Comparison of ENCODE assay signal across 14 mouse cellular contexts in the genomic region with DNA sequence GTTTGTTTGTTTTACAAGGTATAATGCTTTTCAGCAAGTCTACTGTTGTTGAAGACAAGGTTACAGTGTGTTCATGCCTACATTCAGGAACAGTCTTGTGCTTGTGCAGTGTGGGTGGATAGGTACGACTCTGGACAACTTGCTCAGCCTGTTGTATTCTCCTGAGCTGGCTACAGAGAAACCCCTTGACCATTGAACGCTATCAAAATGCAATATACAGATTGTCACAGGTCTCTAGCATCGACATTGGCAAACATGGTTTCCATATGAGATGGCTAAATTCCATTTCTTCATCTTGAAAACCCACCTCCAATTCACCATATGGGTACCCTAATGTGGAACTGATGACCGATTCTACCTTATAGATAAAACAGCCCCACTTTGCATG. TPM values are rescaled to one million over a fixed set of nuclear protein-coding genes. Genes with fewer than 3 reads are reported as not detected.
A peak's percentile ranks its signal among the peaks of the same experiment; 100 is the strongest.
DNase-seq lines count a peak whose midpoint lies in the region; ATAC-seq and TF ChIP-seq lines count a peak whose summit lies in the region.
"Had no signal": no experiment of that assay in that cellular context is flagged by ENCODE, and none has a peak within 500 bp of the region (broad histone marks: within the 10 kb centered on the region; RNA-seq: fewer than 3 reads in every experiment).

No protein-coding gene starts in this region.

- DNase-seq in cerebellum, adult 2 months, result peak in 1 of 2 experiments; percentile 40
- DNase-seq in cerebellum, postnatal 4 days (ENCODE audit: low spot score in 2 of 2), result no peak
- DNase-seq in frontal cortex, adult 2 months (ENCODE audit: extremely low spot score in 1 of 2, low spot score in 1 of 2), result no peak
- DNase-seq in gastrocnemius, postnatal 4 days (ENCODE audit: low spot score in 2 of 2), result no peak
- no peak for DNase-seq in adrenal gland, adult 2 months
- DNase-seq: adrenal gland, postnatal 14 days; kidney, adult 2 months had no signal

- H3K4me3 ChIP-seq in cerebellum, adult 2 months (replicated peaks; ENCODE audit: insufficient read depth, low read depth, low read length), result peak overlapping the region; percentile 34
- H3K4me3 ChIP-seq in forebrain, embryonic 13.5 days, result no peak overlapping the region
- no peak overlapping the region for H3K4me3 ChIP-seq in hindbrain, embryonic 16.5 days (ENCODE audit: low read length)
- H3K4me3 ChIP-seq in neural tube, embryonic 12.5 days, result no peak overlapping the region

- peaks cover 14% of the 10 kb centered on the region; the same call in 1 of the 2 replicates for H3K4me1 ChIP-seq in cerebellum, adult 2 months (ENCODE audit: control insufficient read depth, insufficient read depth, low read length)
- H3K4me1 ChIP-seq in forebrain, embryonic 13.5 days, result peaks cover 16% of the 10 kb centered on the region
- peaks cover 3% of the 10 kb centered on the region; the same call in 1 of the 2 replicates for H3K4me1 ChIP-seq in hindbrain, embryonic 16.5 days (ENCODE audit: control insufficient read depth, insufficient read depth, low read depth, low read length)
- H3K4me1 ChIP-seq in neural tube, embryonic 12.5 days, result peaks cover 15% of the 10 kb centered on the region
- H3K4me1 ChIP-seq: liver, embryonic 12.5 days had no signal

- no peak for TF ChIP-seq POLR2A in cerebellum, adult 2 months (IDR thresholded peaks at IDR 0.05; ENCODE audit: borderline replicate concordance, insufficient read depth, low read length)

- TF ChIP-seq CTCF in cerebellum, adult 2 months (IDR thresholded peaks at IDR 0.05; ENCODE audit: borderline replicate concordance, insufficient read depth, low read depth, low read length), result no peak

- H3K27ac ChIP-seq in cerebellum, adult 2 months (ENCODE audit: insufficient read depth, low read length), result peak overlapping the region; percentile 83; the same call in 1 of the 2 replicates
- peak overlapping the region; percentile 86 for H3K27ac ChIP-seq in forebrain, embryonic 13.5 days
- H3K27ac ChIP-seq in hindbrain, embryonic 16.5 days (ENCODE audit: low read depth, low read length), result peak overlapping the region; percentile 48; the same call in 1 of the 2 replicates
- H3K27ac ChIP-seq in neural tube, embryonic 12.5 days, result no peak overlapping the region
- H3K27ac ChIP-seq: liver, embryonic 12.5 days had no signal

- H3K9me3 ChIP-seq in forebrain, embryonic 13.5 days (replicated peaks), result no peaks in the 10 kb centered on the region
- H3K9me3 ChIP-seq in hindbrain, embryonic 16.5 days (ENCODE audit: control insufficient read depth, low read length), result no peaks in the 10 kb centered on the region
- H3K9me3 ChIP-seq in neural tube, embryonic 12.5 days, result no peaks in the 10 kb centered on the region
- H3K9me3 ChIP-seq: liver, embryonic 12.5 days had no signal

- no peaks in the 10 kb centered on the region for H3K36me3 ChIP-seq in forebrain, embryonic 13.5 days (ENCODE audit: poor library complexity, severe bottlenecking)
- H3K36me3 ChIP-seq in hindbrain, embryonic 16.5 days (ENCODE audit: control insufficient read depth, insufficient read depth, low read length), result no peaks in the 10 kb centered on the region
- H3K36me3 ChIP-seq in neural tube, embryonic 12.5 days, result no peaks in the 10 kb centered on the region
- H3K36me3 ChIP-seq: liver, embryonic 12.5 days had no signal

- H3K4me2 ChIP-seq in forebrain, embryonic 13.5 days, result peak overlapping the region; percentile 59
- peak overlapping the region; percentile 49 for H3K4me2 ChIP-seq in hindbrain, embryonic 16.5 days (ENCODE audit: low read length)
- peak overlapping the region; percentile 59 for H3K4me2 ChIP-seq in neural tube, embryonic 12.5 days (replicated peaks)

- H3K27me3 ChIP-seq in cerebellum, adult 2 months (ENCODE audit: control insufficient read depth, insufficient read depth, low read length), result no peaks in the 10 kb centered on the region
- peaks cover 75% of the 10 kb centered on the region for H3K27me3 ChIP-seq in forebrain, embryonic 13.5 days
- peaks cover 13% of the 10 kb centered on the region for H3K27me3 ChIP-seq in hindbrain, embryonic 16.5 days (replicated peaks; ENCODE audit: control insufficient read depth, insufficient read depth, low read length)
- H3K27me3 ChIP-seq in neural tube, embryonic 12.5 days (replicated peaks), result peaks cover 47% of the 10 kb centered on the region

- 3% methylated on average over 4 of the region's 4 CpGs for whole genome bisulfite sequencing in cerebellum, adult 2 months
- 15% methylated on average over 4 of the region's 4 CpGs for WGBS in forebrain, embryonic 13.5 days
- WGBS in hindbrain, embryonic 16.5 days, result 12% methylated on average over 4 of the region's 4 CpGs
- WGBS in neural tube, embryonic 12.5 days, result 5% methylated on average over 4 of the region's 4 CpGs

- H3K9ac ChIP-seq in forebrain, embryonic 13.5 days, result no peak overlapping the region; the same call in 1 of the 2 replicates
- H3K9ac ChIP-seq in hindbrain, embryonic 16.5 days (ENCODE audit: low read depth, low read length), result no peak overlapping the region
- no peak overlapping the region for H3K9ac ChIP-seq in neural tube, embryonic 12.5 days
- H3K9ac ChIP-seq: liver, embryonic 12.5 days had no signal

- ATAC-seq in forebrain, embryonic 13.5 days, result no peak
- no peak for ATAC-seq in hindbrain, embryonic 16.5 days
- no peak for ATAC-seq in neural tube, embryonic 12.5 days (ENCODE audit: low FRiP score, low read depth)
- ATAC-seq: liver, embryonic 12.5 days; lung, postnatal 0 days had no signal

RNA-seq across cellular contexts. Expression of gene Zic4, which starts 5.9 kb away (rescaled TPM):
- polyA plus RNA-seq in cerebellum, adult 2 months (2012; rRNA removed), result 37.4 and 45.3 TPM in 2 replicates
- polyA plus RNA-seq in forebrain, embryonic 13.5 days (2015; fragmentation: Nextera tagmentation; extraction: Ambion mirVana), result 48.4 and 62.0 TPM in 2 replicates
- polyA plus RNA-seq in hindbrain, embryonic 16.5 days (2015; fragmentation: Nextera tagmentation; extraction: Ambion mirVana), result 62.4 and 67.4 TPM in 2 replicates
- polyA plus RNA-seq in neural tube, embryonic 12.5 days (2016; fragmentation: Nextera tagmentation; extraction: Ambion mirVana), result 62.8 and 66.6 TPM in 2 replicates
- polyA plus RNA-seq in frontal cortex, adult 2 months (2012; rRNA removed), result 9.9 and 10.3 TPM in 2 replicates
- total RNA-seq in gastrocnemius, postnatal 4 days (2021), result under 1 TPM; 0.73 to 0.78 TPM
- total RNA-seq in adrenal gland, adult 2 months (2021), result not detected
- polyA plus RNA-seq in adrenal gland, adult 2 months (2012; rRNA removed), result not detected in 2 replicates
- total RNA-seq: adrenal gland, postnatal 14 days; heart, adult 8-10 months; heart, postnatal 25 days had no signal
- polyA plus RNA-seq: kidney, adult 2 months; liver, embryonic 12.5 days; lung, postnatal 0 days had no signal

RNA-seq across cellular contexts. Expression of gene Zic1, which starts 9.3 kb away (rescaled TPM):
- polyA plus RNA-seq in cerebellum, adult 2 months (2012; rRNA removed), result 1,121 and 1,289 TPM in 2 replicates
- 10.8 and 15.1 TPM in 2 replicates for polyA plus RNA-seq in forebrain, embryonic 13.5 days (2015; fragmentation: Nextera tagmentation; extraction: Ambion mirVana)
- 11.4 and 14.6 TPM in 2 replicates for polyA plus RNA-seq in hindbrain, embryonic 16.5 days (2015; fragmentation: Nextera tagmentation; extraction: Ambion mirVana)
- 19.0 and 19.9 TPM in 2 replicates for polyA plus RNA-seq in neural tube, embryonic 12.5 days (2016; fragmentation: Nextera tagmentation; extraction: Ambion mirVana)
- polyA plus RNA-seq in frontal cortex, adult 2 months (2012; rRNA removed), result 113 and 143 TPM in 2 replicates
- 1 to 10 TPM; 2.2 to 2.4 TPM for total RNA-seq in gastrocnemius, postnatal 4 days (2021)
- not detected for total RNA-seq in adrenal gland, adult 2 months (2021)
- polyA plus RNA-seq in adrenal gland, adult 2 months (2012; rRNA removed), result 0.08 TPM in 1 of 2 replicates, not detected in the other
- total RNA-seq: adrenal gland, postnatal 14 days; heart, postnatal 25 days had no signal
- polyA plus RNA-seq: kidney, adult 2 months; liver, embryonic 12.5 days; lung, postnatal 0 days had no signal

Comparison
In these comparisons a context has a peak if more than half of its experiments do, and no peak if none do; other contexts are left out.
1. RNA of gene Zic4, which starts 5.9 kb away (polyA plus RNA-seq): 62.4 to 67.4 TPM in hindbrain, embryonic 16.5 days, 62.8 to 66.6 TPM in neural tube, embryonic 12.5 days, 48.4 to 62.0 TPM in forebrain, embryonic 13.5 days, 37.4 to 45.3 TPM in cerebellum, adult 2 months and 9.9 to 10.3 TPM in frontal cortex, adult 2 months; not detected in adrenal gland, adult 2 months; every median in the first group is over 10 times any median in the second.
2. RNA of gene Zic1, which starts 9.3 kb away (polyA plus RNA-seq): 1,121 to 1,289 TPM in cerebellum, adult 2 months, 113 to 143 TPM in frontal cortex, adult 2 months, 19.0 to 19.9 TPM in neural tube, embryonic 12.5 days, 10.8 to 15.1 TPM in forebrain, embryonic 13.5 days and 11.4 to 14.6 TPM in hindbrain, embryonic 16.5 days; 0.08 TPM in adrenal gland, adult 2 months; every median in the first group is over 10 times any median in the second.
3. Peak in every context shown above with its lines, with median percentiles within 50 percentile points of each other: H3K4me2 ChIP-seq.